Mouse (Mus musculus): ENCODE measurements around the gene Commd6. TPM values are rescaled to one million over a fixed set of nuclear protein-coding genes. Genes with fewer than 3 reads are reported as not detected.
A peak's percentile ranks its signal among the peaks of the same experiment; 100 is the strongest.
"Not testable (repeated sequence)": the region's sequence is repeated elsewhere in the genome, so short reads cannot be mapped to it uniquely, and the experiment has no call there.

Commd6 gene
- total RNA-seq, 2 experiments from 2014 or later, result 34.6 to 35.5 TPM

- peak; percentile 91 for DNase-seq
These were observed 31.7 kb downstream of the Commd6 start, which contains the start of gene Tbc1d4 for GRCm38 (mm10) chr14:101608519-101609368. Gene Tbc1d4, minus strand, starts transcription at chr14:101609191.

GRCm38 (mm10) chr14:101607631-101608518 lies 32.6 kb downstream of the Commd6 start:
- DNase-seq, result peak; percentile 28 to 57

- DNase-seq, result no peak
These were observed 34.6 kb downstream of the Commd6 start for GRCm38 (mm10) chr14:101605843-101606242.

GRCm38 (mm10) chr14:101602851-101603250 lies 37.6 kb downstream of the Commd6 start:
- DNase-seq, result no peak

GRCm38 (mm10) chr14:101597096-101597715 lies 43.3 kb downstream of the Commd6 start:
- no peak for DNase-seq

- DNase-seq, result no peak
These were observed 43.8 kb downstream of the Commd6 start for GRCm38 (mm10) chr14:101596691-101597090.

GRCm38 (mm10) chr14:101595301-101596080 lies 45.0 kb downstream of the Commd6 start:
- no peak for DNase-seq

- no peak for DNase-seq
These were observed 46.5 kb downstream of the Commd6 start for GRCm38 (mm10) chr14:101594001-101594400.

- no peak for DNase-seq
These were observed 47.1 kb downstream of the Commd6 start for GRCm38 (mm10) chr14:101593340-101593739.

- DNase-seq, result no peak
These were observed 49.4 kb downstream of the Commd6 start for GRCm38 (mm10) chr14:101591101-101591500.

- DNase-seq, result not testable (repeated sequence)
These were observed 52.1 kb downstream of the Commd6 start for GRCm38 (mm10) chr14:101588209-101588991.

- DNase-seq, result not testable (repeated sequence)
These were observed 53.0 kb downstream of the Commd6 start for GRCm38 (mm10) chr14:101587366-101588040.

- DNase-seq, result peak; percentile 46 to 52
These were observed 54.4 kb downstream of the Commd6 start for GRCm38 (mm10) chr14:101586096-101586495.

Other genes starting within 250 kb of the Commd6 start
- gene Tbc1d4, start 31.5 kb downstream of the Commd6 start, total RNA-seq (2021), result 100 to 1,000 TPM in 1 of 2 experiments, 10 to 100 TPM in 1; 89.3 to 105 TPM
- 10 to 100 TPM; 40.0 to 42.4 TPM for gene Uchl3, start 13.3 kb upstream of the Commd6 start, total RNA-seq (2021)
- gene Gm9922, start 89.1 kb upstream of the Commd6 start, total RNA-seq (2021), result 1 to 10 TPM in 1 of 2 experiments, not detected in 1; 1.0 TPM
- 100 to 1,000 TPM; 327 to 346 TPM for gene Lmo7, start 89.3 kb upstream of the Commd6 start, total RNA-seq (2021)